Mouse (Mus musculus) C2C12 (cell line): Measurements from ENCODE around the gene Cxadr. TPM values are rescaled to one million over a fixed set of nuclear protein-coding genes. Genes with fewer than 3 reads are reported as not detected.

Experiments used
- H3K27me3 ChIP-seq: one replicate; pipeline ENCODE4 v1.6.1; 2011; ENCODE audit not compliant: control insufficient read depth, insufficient read depth, insufficient read length
- H3K36me3 ChIP-seq: one replicate; pipeline ENCODE4 v1.6.1; 2011; ENCODE audit not compliant: control insufficient read depth, insufficient read depth
- H3K4me3 ChIP-seq: one replicate; pipeline ENCODE4 v1.5.1; 2011; ENCODE audit warnings: mild to moderate bottlenecking, control low read depth; ENCODE audit not compliant: poor library complexity, insufficient read depth, severe bottlenecking
- H3K79me2 ChIP-seq: one replicate; pipeline ENCODE4 v1.6.1; 2011; ENCODE audit not compliant: control insufficient read depth, insufficient read depth
- H3K79me3 ChIP-seq: one replicate; pipeline ENCODE4 v1.6.1; 2011; ENCODE audit warnings: low read depth, control low read depth
- H3ac ChIP-seq: one replicate; pipeline ENCODE3; 2011; ENCODE audit warnings: low read depth; ENCODE audit not compliant: control insufficient read depth, insufficient read length
- CEBPB ChIP-seq: IDR thresholded peaks from one replicate; pipeline ENCODE4 v1.6.1; 2011; ENCODE audit warnings: low read depth, mild to moderate bottlenecking, control low read depth, moderate library complexity
- CTCF ChIP-seq: IDR thresholded peaks from one replicate; pipeline ENCODE4 v1.5.1; 2011; ENCODE audit not compliant: control insufficient read depth, insufficient read depth, insufficient read length
- FOSL1 ChIP-seq: IDR thresholded peaks from one replicate; pipeline ENCODE4 v1.8.0; 2011; ENCODE audit warnings: mild to moderate bottlenecking, low read length; ENCODE audit not compliant: poor library complexity, insufficient read depth, severe bottlenecking
- MAX ChIP-seq: IDR thresholded peaks from one replicate; pipeline ENCODE4 v1.6.1; 2011; ENCODE audit warnings: mild to moderate bottlenecking, control low read depth
- MYOD1 ChIP-seq: IDR thresholded peaks from one replicate; pipeline ENCODE4 v1.6.1; 2011; ENCODE audit warnings: low read depth; ENCODE audit not compliant: control insufficient read depth, insufficient read length
- MYOG ChIP-seq: IDR thresholded peaks from one replicate; pipeline ENCODE4 v1.6.1; 2011; ENCODE audit not compliant: control insufficient read depth, insufficient read length; ENCODE audit errors: extremely low read depth
- USF1 ChIP-seq: IDR thresholded peaks from one replicate; pipeline ENCODE4 v1.6.1; 2011; ENCODE audit warnings: low read depth, mild to moderate bottlenecking, control low read depth, moderate library complexity
- polyA plus RNA-seq: library from polyadenylated mRNA; unstranded; fragments of >200 nt; fragmentation: generic; extraction: Trizol; gene quantifications from one replicate; pipeline ENCODE4 v1.2.1, GENCODE M21; 2012; ENCODE audit warnings: missing spikeins

The Cxadr gene
- polyA plus RNA-seq, 1 experiment = 0.40 TPM

DNA sequence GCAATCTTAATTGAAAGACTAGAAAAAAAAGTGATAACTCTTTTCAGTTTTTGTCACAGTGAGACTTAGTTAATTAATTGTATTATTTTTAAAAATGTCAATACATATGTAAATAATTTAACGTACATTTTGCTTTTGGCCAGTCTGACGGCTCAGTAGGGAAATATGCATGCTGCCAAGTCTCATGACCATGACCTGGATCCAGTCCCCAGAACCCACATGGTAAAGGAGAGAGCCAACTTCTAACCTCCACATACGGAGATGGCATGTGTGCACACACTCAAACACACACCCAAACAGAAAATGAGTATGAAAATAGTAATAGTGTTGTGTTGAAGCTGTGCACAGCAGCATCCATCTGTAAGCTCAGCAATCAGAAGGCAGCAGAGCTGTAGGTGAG lies 88.7 kb downstream of the Cxadr start:
- H3K36me3 ChIP-seq = no peaks in the 10 kb centered on the region
- no peak overlapping the region for H3K4me3 ChIP-seq
- no peaks in the 10 kb centered on the region for H3K79me2 ChIP-seq
- no peaks in the 10 kb centered on the region for H3K27me3 ChIP-seq
- TF ChIP-seq MYOD1 = no peak
- TF ChIP-seq CEBPB = no peak
- no peak for TF ChIP-seq MYOG
- no peak overlapping the region for H3ac ChIP-seq
- no peaks in the 10 kb centered on the region for H3K79me3 ChIP-seq

DNA sequence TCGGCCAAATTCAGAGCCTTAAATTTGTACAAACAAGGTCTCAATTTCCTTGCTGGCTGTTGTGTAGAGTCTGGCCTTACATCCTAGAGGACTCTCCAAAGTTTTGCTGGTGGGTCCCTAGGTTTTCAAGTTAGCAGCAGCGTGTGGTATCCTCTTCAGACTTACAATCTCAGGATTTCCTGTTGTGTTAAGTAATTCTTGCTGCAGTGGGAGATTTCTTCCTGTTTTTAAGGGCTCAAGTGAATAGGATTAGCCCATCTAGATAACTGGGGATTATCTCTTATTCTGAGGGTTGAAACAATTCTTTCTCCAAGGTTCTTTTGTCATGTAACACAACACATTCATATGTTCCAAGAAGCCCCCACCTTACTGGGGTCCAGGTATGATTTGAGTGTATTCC lies 90.1 kb downstream of the Cxadr start:
- TF ChIP-seq CTCF = no peak
- no peak for TF ChIP-seq CEBPB
- no peak for TF ChIP-seq MYOD1
- TF ChIP-seq USF1 = no peak
- no peak for TF ChIP-seq FOSL1
- TF ChIP-seq MYOG = no peak
- no peak for TF ChIP-seq MAX
- Histone ChIP-seq H3K4me3 (no peak overlapping the region), H3K27me3 (no peaks in the 10 kb centered on the region), H3K79me3 (no peaks in the 10 kb centered on the region), H3K79me2 (no peaks in the 10 kb centered on the region), H3K36me3 (no peaks in the 10 kb centered on the region), H3ac (no peak overlapping the region)

DNA sequence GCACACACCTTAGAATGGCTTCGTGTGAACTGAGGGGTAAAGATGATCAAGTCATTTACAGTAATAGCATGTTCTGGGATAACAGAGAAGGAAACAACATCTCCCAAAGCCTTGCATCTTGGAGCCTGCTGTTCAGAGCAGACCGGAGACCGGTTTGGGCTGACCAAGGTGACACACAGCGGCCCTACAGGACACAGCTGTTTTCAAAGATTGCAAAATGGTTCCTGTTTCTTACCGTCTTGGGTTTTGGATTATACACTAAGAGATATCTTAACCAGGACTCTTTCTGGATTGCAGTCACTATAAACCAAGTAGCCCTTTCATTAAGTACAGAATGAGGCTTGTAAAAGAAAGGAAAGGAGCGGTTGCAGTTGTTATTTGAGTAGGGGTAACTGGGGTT lies 97.4 kb downstream of the Cxadr start:
- no peak for TF ChIP-seq MAX
- no peak for TF ChIP-seq USF1
- no peak for TF ChIP-seq MYOD1
- no peak for TF ChIP-seq FOSL1
- TF ChIP-seq MYOG = no peak
- TF ChIP-seq CEBPB = no peak
- no peak for TF ChIP-seq CTCF
- Histone ChIP-seq H3K4me3 (no peak overlapping the region), H3K36me3 (no peaks in the 10 kb centered on the region), H3ac (no peak overlapping the region), H3K27me3 (no peaks in the 10 kb centered on the region), H3K79me2 (no peaks in the 10 kb centered on the region), H3K79me3 (no peaks in the 10 kb centered on the region)

- no peaks in the 10 kb centered on the region for H3K79me3 ChIP-seq
- TF ChIP-seq CTCF (no peak), MYOG (no peak), USF1 (no peak), MAX (no peak), MYOD1 (no peak), CEBPB (no peak), FOSL1 (no peak)
- H3K79me2 ChIP-seq = no peaks in the 10 kb centered on the region
- no peak overlapping the region for H3ac ChIP-seq
- no peak overlapping the region for H3K4me3 ChIP-seq
- no peaks in the 10 kb centered on the region for H3K36me3 ChIP-seq
- no peaks in the 10 kb centered on the region for H3K27me3 ChIP-seq
These were observed 98.1 kb downstream of the Cxadr start for GRCm38 (mm10) chr16:78399423-78399822.

- Histone ChIP-seq H3K36me3 (no peaks in the 10 kb centered on the region), H3ac (no peak overlapping the region), H3K4me3 (no peak overlapping the region), H3K79me2 (no peaks in the 10 kb centered on the region), H3K79me3 (no peaks in the 10 kb centered on the region), H3K27me3 (no peaks in the 10 kb centered on the region)
- TF ChIP-seq FOSL1 (no peak), MAX (no peak), MYOD1 (no peak), CEBPB (no peak), MYOG (no peak), USF1 (no peak), CTCF (no peak)
These were observed 101.0 kb downstream of the Cxadr start for GRCm38 (mm10) chr16:78402316-78402715.

- no peaks in the 10 kb centered on the region for H3K79me2 ChIP-seq
- H3K27me3 ChIP-seq = no peaks in the 10 kb centered on the region
- no peak for TF ChIP-seq MAX
- no peak for TF ChIP-seq FOSL1
- TF ChIP-seq USF1 = no peak
- TF ChIP-seq MYOD1 = no peak
- no peak for TF ChIP-seq CEBPB
- TF ChIP-seq MYOG = no peak
- TF ChIP-seq CTCF = no peak
These were observed 105.4 kb downstream of the Cxadr start for GRCm38 (mm10) chr16:78406657-78407056.

DNA sequence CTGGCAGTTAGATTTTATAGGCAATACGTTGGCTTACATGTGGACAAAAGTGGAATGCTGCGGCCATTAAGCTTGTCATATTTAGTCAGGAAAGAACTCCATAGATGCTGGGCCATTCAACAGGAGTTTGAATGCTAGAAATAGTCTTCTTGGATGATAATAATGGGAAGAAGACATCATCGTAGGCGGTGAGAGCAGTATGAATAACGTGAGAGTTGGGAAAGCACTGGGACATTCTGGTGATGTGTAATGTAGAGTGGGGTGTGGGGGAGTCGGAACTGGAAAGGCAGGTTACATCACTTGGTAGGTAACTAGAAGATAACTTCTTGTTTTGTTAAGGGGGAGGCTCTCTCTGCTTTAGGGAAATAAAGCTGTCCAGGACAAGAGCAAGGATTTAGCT lies 106.6 kb downstream of the Cxadr start:
- TF ChIP-seq MYOG (no peak), USF1 (no peak), MYOD1 (no peak), CTCF (no peak), FOSL1 (no peak), MAX (no peak), CEBPB (no peak)
- no peaks in the 10 kb centered on the region for H3K36me3 ChIP-seq
- H3K4me3 ChIP-seq = no peak overlapping the region
- no peaks in the 10 kb centered on the region for H3K79me2 ChIP-seq
- no peaks in the 10 kb centered on the region for H3K79me3 ChIP-seq
- H3K27me3 ChIP-seq = no peaks in the 10 kb centered on the region
- H3ac ChIP-seq = no peak overlapping the region

More at GRCm38 (mm10) chr16:78406657-78407056, 105.4 kb downstream of the Cxadr start:
- Histone ChIP-seq H3K79me3 (no peaks in the 10 kb centered on the region), H3ac (no peak overlapping the region), H3K36me3 (no peaks in the 10 kb centered on the region), H3K4me3 (no peak overlapping the region)

Other genes with a start within 250 kb of the Cxadr start
- gene Btg3, start 75.7 kb downstream of the Cxadr start, polyA plus RNA-seq = 18.9 TPM